Mouse (Mus musculus): Measurements from ENCODE around the gene 6030452D12Rik. TPM values are rescaled to one million over a fixed set of nuclear protein-coding genes. Genes with fewer than 3 reads are reported as not detected.

The 6030452D12Rik gene
- polyA plus RNA-seq, 1 experiment from 2014 or later, result not detected

GRCm38 (mm10) chr8:106545149-106545548 is 44.8 kb downstream of the 6030452D12Rik start:
- H3K27ac ChIP-seq (replicated peaks), result no peak overlapping the region
- no peaks in the 10 kb centered on the region for H3K27me3 ChIP-seq
- WGBS, result 90% methylated on average over 2 of the region's 2 CpGs
- no peak for ATAC-seq (ENCODE audit: low read depth)
- H3K4me2 ChIP-seq, result no peak overlapping the region
- no peaks in the 10 kb centered on the region for H3K4me1 ChIP-seq (replicated peaks)
- H3K4me3 ChIP-seq, result no peak overlapping the region
- no peak overlapping the region for H3K9ac ChIP-seq
- H3K9me3 ChIP-seq, result no peaks in the 10 kb centered on the region
- H3K36me3 ChIP-seq, result 0 out of 2 replicates have a peak, but pooled peaks cover 3% of the 10 kb centered on the region

DNA sequence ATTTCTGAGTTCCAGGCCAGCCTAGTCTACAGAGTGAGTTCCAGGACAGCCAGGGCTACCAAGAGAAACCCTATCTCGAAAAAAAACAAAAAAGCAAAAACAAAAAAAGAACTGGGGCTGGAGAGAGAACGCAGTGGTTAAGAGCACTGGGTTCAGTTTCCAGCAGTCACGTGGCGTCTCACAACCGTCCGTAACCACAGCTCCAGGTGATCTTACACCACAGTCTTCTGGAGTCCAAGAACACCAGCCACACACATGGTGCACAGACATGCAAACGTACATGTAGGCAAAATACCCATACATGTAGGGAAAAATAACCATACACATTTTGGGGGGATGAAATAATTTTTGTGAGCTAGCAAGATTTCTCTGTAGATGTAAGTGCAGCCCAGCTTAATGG is 46.4 kb downstream of the 6030452D12Rik start:
- no peak overlapping the region for H3K27ac ChIP-seq (replicated peaks)
- no peaks in the 10 kb centered on the region for H3K4me1 ChIP-seq (replicated peaks)
- no peak overlapping the region for H3K4me3 ChIP-seq
- H3K27me3 ChIP-seq, result no peaks in the 10 kb centered on the region
- WGBS, result 90% methylated on average over 7 of the region's 7 CpGs
- no peak overlapping the region for H3K9ac ChIP-seq
- no peaks in the 10 kb centered on the region for H3K9me3 ChIP-seq
- H3K4me2 ChIP-seq, result no peak overlapping the region
- no peak for ATAC-seq (ENCODE audit: low read depth)
- H3K36me3 ChIP-seq, result 0 out of 2 replicates have a peak, but pooled peaks cover 3% of the 10 kb centered on the region

- no peaks in the 10 kb centered on the region for H3K9me3 ChIP-seq
- WGBS, result 76% methylated on average over 10 of the region's 10 CpGs
- no peak overlapping the region for H3K27ac ChIP-seq (replicated peaks)
- H3K4me2 ChIP-seq, result no peak overlapping the region
- 0 out of 2 replicates have a peak, but pooled peaks cover 3% of the 10 kb centered on the region for H3K36me3 ChIP-seq
- H3K4me3 ChIP-seq, result no peak overlapping the region
- no peak for ATAC-seq (ENCODE audit: low read depth)
- no peaks in the 10 kb centered on the region for H3K4me1 ChIP-seq (replicated peaks)
- H3K27me3 ChIP-seq, result no peaks in the 10 kb centered on the region
- no peak overlapping the region for H3K9ac ChIP-seq
These were observed 48.1 kb downstream of the 6030452D12Rik start for GRCm38 (mm10) chr8:106548366-106548936.

DNA sequence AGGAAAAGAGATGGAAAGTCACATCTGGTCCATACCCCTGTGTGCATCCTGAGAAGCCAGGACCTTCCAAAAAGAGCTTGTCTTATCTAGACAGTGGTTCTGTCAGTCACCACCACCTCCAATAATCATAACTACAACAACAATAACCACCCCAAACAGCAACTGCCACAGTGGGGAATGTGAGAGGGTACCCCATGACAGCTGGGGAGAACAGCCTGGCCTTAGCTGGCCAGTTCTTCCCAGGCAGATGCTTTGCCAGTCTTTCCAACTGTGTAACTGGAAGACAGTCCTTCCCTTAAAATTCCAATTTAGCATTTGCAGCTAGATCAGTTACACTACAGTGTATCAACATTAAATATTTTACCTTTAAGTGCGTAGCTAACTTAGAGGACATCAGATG is 50.6 kb downstream of the 6030452D12Rik start:
- no peak overlapping the region for H3K27ac ChIP-seq (replicated peaks)
- H3K9ac ChIP-seq, result no peak overlapping the region
- H3K27me3 ChIP-seq, result no peaks in the 10 kb centered on the region
- H3K4me3 ChIP-seq, result no peak overlapping the region
- H3K4me1 ChIP-seq (replicated peaks), result no peaks in the 10 kb centered on the region
- 98% methylated on average over 1 of the region's 1 CpGs for WGBS
- H3K9me3 ChIP-seq, result peaks cover 3% of the 10 kb centered on the region; the same call in 1 of the 2 replicates
- ATAC-seq (ENCODE audit: low read depth), result no peak
- no peaks in the 10 kb centered on the region for H3K36me3 ChIP-seq
- H3K4me2 ChIP-seq, result no peak overlapping the region

DNA sequence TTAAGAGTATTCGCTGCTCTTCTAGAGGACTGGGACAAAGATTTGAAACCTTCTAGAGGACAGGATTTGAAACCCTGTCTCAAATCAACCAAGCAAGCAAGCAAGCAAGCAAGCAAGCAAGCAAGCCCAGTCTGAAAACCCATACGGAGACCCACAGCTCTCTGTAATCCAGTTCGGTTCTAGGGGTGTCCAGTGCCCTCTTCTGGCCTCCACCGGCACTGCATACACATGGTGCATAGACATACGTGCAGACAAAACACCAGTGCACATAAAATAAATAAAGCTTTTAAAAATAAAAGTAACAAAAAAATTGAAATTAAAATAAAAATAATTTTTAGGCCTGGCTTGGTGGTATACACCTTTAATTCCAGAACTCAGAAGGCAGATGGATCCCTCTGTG is 53.7 kb downstream of the 6030452D12Rik start:
- H3K9me3 ChIP-seq, result peaks cover 18% of the 10 kb centered on the region
- 0 out of 2 replicates have a peak, but pooled peaks cover 2% of the 10 kb centered on the region for H3K36me3 ChIP-seq
- H3K27me3 ChIP-seq, result no peaks in the 10 kb centered on the region
- no peak overlapping the region for H3K27ac ChIP-seq (replicated peaks)
- H3K4me2 ChIP-seq, result no peak overlapping the region
- no peak overlapping the region for H3K4me3 ChIP-seq
- ATAC-seq (ENCODE audit: low read depth), result no peak
- H3K4me1 ChIP-seq (replicated peaks), result no peaks in the 10 kb centered on the region
- H3K9ac ChIP-seq, result no peak overlapping the region
- WGBS, result 94% methylated on average over 5 of the region's 5 CpGs

DNA sequence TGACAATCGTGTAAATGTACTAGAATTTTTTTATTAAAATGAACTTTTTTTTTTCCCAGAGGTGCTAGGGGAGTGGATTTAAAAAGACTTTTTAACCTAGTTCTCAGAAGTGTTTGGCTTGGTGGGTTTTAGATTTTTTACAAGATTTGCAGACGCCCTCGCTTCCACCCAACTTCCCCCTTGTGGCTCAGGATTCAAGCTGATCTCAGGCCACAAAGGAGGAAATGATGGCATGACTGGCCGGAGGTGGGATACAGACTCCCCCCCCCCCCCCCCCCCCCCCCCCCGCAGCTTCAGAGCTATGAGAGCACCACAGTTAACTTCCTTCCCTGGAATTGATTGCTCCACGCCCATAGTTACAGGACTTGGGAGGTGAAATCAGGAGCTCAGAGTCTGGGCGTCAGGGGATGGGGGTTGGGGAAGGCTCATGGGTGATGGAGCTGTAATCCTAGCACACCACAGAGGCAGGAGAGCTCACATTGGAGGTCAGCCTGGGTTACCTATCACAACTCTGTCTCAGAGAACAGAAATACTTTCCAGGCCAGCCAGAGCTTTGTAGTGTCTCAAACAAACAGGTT is 55.8 kb downstream of the 6030452D12Rik start:
- H3K4me1 ChIP-seq (replicated peaks), result peaks cover 3% of the 10 kb centered on the region
- H3K9ac ChIP-seq, result no peak overlapping the region
- peaks cover 18% of the 10 kb centered on the region for H3K9me3 ChIP-seq
- H3K4me3 ChIP-seq, result no peak overlapping the region
- no peak overlapping the region for H3K4me2 ChIP-seq
- H3K36me3 ChIP-seq, result 0 out of 2 replicates have a peak, but pooled peaks cover 2% of the 10 kb centered on the region
- WGBS, result 52% methylated on average over 6 of the region's 7 CpGs
- H3K27ac ChIP-seq (replicated peaks), result no peak overlapping the region
- H3K27me3 ChIP-seq, result no peaks in the 10 kb centered on the region
- no peak for ATAC-seq (ENCODE audit: low read depth)

Other genes with a start within 250 kb of the 6030452D12Rik start
- 39.4 and 40.2 TPM in 2 replicates for gene Smpd3, start 162.5 kb upstream of the 6030452D12Rik start, polyA plus RNA-seq (2015; fragmentation: Nextera tagmentation; extraction: Ambion mirVana)
- 36.7 and 37.3 TPM in 2 replicates for gene Zfp90, start 85.2 kb upstream of the 6030452D12Rik start, polyA plus RNA-seq (2015; fragmentation: Nextera tagmentation; extraction: Ambion mirVana)
- 3.5 and 5.8 TPM in 2 replicates for gene Cdh3, start 10.4 kb downstream of the 6030452D12Rik start, polyA plus RNA-seq (2015; fragmentation: Nextera tagmentation; extraction: Ambion mirVana)
- gene Gm10073, start 72.9 kb downstream of the 6030452D12Rik start, polyA plus RNA-seq (2015; fragmentation: Nextera tagmentation; extraction: Ambion mirVana), result 9.1 and 19.1 TPM in 2 replicates
- 4.0 and 4.1 TPM in 2 replicates for gene Cdh1, start 102.8 kb downstream of the 6030452D12Rik start, polyA plus RNA-seq (2015; fragmentation: Nextera tagmentation; extraction: Ambion mirVana)
- gene Tango6, start 182.5 kb downstream of the 6030452D12Rik start, polyA plus RNA-seq (2015; fragmentation: Nextera tagmentation; extraction: Ambion mirVana), result 5.8 and 6.0 TPM in 2 replicates

Data from neural tube, embryonic 13.5 days (tissue).